Mouse (Mus musculus) liver, adult 2 months (tissue): ENCODE measurements around the gene Myo1a.
"Not testable (repeated sequence)": the region's sequence is repeated elsewhere in the genome, so short reads cannot be mapped to it uniquely, and the experiment has no call there.

ENCODE experiments used
- CTCF ChIP-seq: fragments of 200-500 bp; IDR thresholded peaks from 2 replicates; pipeline ENCODE4 v1.5.1; 2011; ENCODE audit warnings: low read depth, low read length, control low read depth
- POLR2A ChIP-seq: fragments of 200-500 bp; IDR thresholded peaks from 2 replicates; pipeline ENCODE4 v1.6.1; 2011; ENCODE audit warnings: low read length, control low read depth; ENCODE audit not compliant: insufficient read depth; ENCODE audit errors: extremely low read depth

- TF ChIP-seq CTCF, POLR2A: not testable (repeated sequence)
These were observed 47.4 kb upstream of the Myo1a start for GRCm38 (mm10) chr10:127657617-127658016.
